Mouse (Mus musculus): Measurements from ENCODE around the gene Cfap57. TPM values are rescaled to one million over a fixed set of nuclear protein-coding genes. Genes with fewer than 3 reads are reported as not detected.

Cfap57 gene
- total and polyA plus RNA-seq, 3 experiments: not detected

- Histone ChIP-seq H3K27ac (ENCODE audit: insufficient read depth, low read depth) (no peak overlapping the region), H3K79me2 (replicated peaks; ENCODE audit: control insufficient read depth, extremely low read depth, insufficient read depth, poor library complexity, severe bottlenecking) (no peaks in the 10 kb centered on the region), H3K9me3 (replicated peaks; ENCODE audit: low read length) (no peaks in the 10 kb centered on the region), H3K4me1 (ENCODE audit: control insufficient read depth in 1 of 2, insufficient read depth in 2 of 2) (no peaks in the 10 kb centered on the region), H3K4me2 (ENCODE audit: insufficient read depth, low read depth, poor library complexity, severe bottlenecking) (no peak overlapping the region), H3K27me3 (replicated peaks) (peaks cover 95% of the 10 kb centered on the region), H3K4me3 (replicated peaks in 1 of 3; ENCODE audit: low read depth in 2 of 3, low read length in 2 of 3, poor library complexity in 1 of 3) (no peak overlapping the region), H3K36me3 (replicated peaks in 1 of 2; ENCODE audit: control insufficient read depth in 1 of 2, insufficient read depth in 1 of 2, low read length in 1 of 2) (no peaks in the 10 kb centered on the region), H3K9ac (ENCODE audit: insufficient read depth, low read depth) (no peak overlapping the region)
- DNase-seq (ENCODE audit: extremely low read depth): no peak
- dilution Hi-C loops (cut with MboI; ENCODE audit: extremely low pct_ligation_motif_present, extremely low pct_unique_long_range_greater_than_20kb, low sequenced_read_pairs): no loop called here
- no peak for TF ChIP-seq MAFK (IDR thresholded peaks at IDR 0.05; ENCODE audit: insufficient replicate concordance, low read length)
- TF ChIP-seq ELF1 (IDR thresholded peaks at IDR 0.05; ENCODE audit: low read depth, low read length): no peak
- TF ChIP-seq SMC3 (IDR thresholded peaks at IDR 0.05; ENCODE audit: low read depth, low read length): no peak
- TF ChIP-seq RAD21 (IDR thresholded peaks at IDR 0.05; ENCODE audit: low read depth, low read length): no peak
- no peak for TF ChIP-seq JUND (conservative IDR thresholded peaks at IDR 0.05; ENCODE audit: low read depth, low read length)
- TF ChIP-seq BHLHE40 (IDR thresholded peaks at IDR 0.05; ENCODE audit: low read depth, low read length): no peak
- TF ChIP-seq ZNF384 (IDR thresholded peaks at IDR 0.05; ENCODE audit: low read depth, low read length): no peak
- no peak for TF ChIP-seq HCFC1 (IDR thresholded peaks at IDR 0.05; ENCODE audit: low read depth, low read length)
- no peak for TF ChIP-seq MYC (IDR thresholded peaks at IDR 0.05; ENCODE audit: low read depth, low read length)
- TF ChIP-seq POLR2AphosphoS2 (IDR thresholded peaks at IDR 0.05; ENCODE audit: low read depth, low read length): no peak
- TF ChIP-seq GABPA (IDR thresholded peaks at IDR 0.05; ENCODE audit: insufficient replicate concordance, low read depth, low read length): no peak
- no peak for TF ChIP-seq JUN (IDR thresholded peaks at IDR 0.05; ENCODE audit: insufficient read depth, low read depth, low read length)
- TF ChIP-seq MAX (IDR thresholded peaks at IDR 0.05; ENCODE audit: low read length): no peak
- no peak for TF ChIP-seq PAX5 (IDR thresholded peaks at IDR 0.05; ENCODE audit: low read length)
- no peak for TF ChIP-seq MAZ (IDR thresholded peaks at IDR 0.05; ENCODE audit: low read depth, low read length)
- no peak for TF ChIP-seq SIN3A (IDR thresholded peaks at IDR 0.05; ENCODE audit: low read length)
- TF ChIP-seq RCOR1 (conservative IDR thresholded peaks at IDR 0.05; ENCODE audit: low read depth, low read length): no peak
- in situ Hi-C loops (cut with MboI; ENCODE audit: low pct_ligation_motif_present, low pct_unique_long_range_greater_than_20kb, low sequenced_read_pairs): no loop called here
Observed at GRCm38 (mm10) chr4:118535610-118536009, 85.0 kb downstream of the Cfap57 start.

GRCm38 (mm10) chr4:118533605-118534004, 87.0 kb downstream of the Cfap57 start:
- TF ChIP-seq MYC (IDR thresholded peaks at IDR 0.05; ENCODE audit: low read depth, low read length): no peak
- TF ChIP-seq E2F4 (IDR thresholded peaks at IDR 0.05; ENCODE audit: insufficient replicate concordance, low read depth, low read length): no peak
- TF ChIP-seq GABPA (IDR thresholded peaks at IDR 0.05; ENCODE audit: insufficient replicate concordance, low read depth, low read length): no peak
- TF ChIP-seq TBP (conservative IDR thresholded peaks at IDR 0.05; ENCODE audit: low read depth, low read length): no peak
- no peak for TF ChIP-seq SMC3 (IDR thresholded peaks at IDR 0.05; ENCODE audit: low read depth, low read length)
- no peak for TF ChIP-seq UBTF (IDR thresholded peaks at IDR 0.05; ENCODE audit: low read depth, low read length)
- no peak for TF ChIP-seq EP300 (IDR thresholded peaks at IDR 0.05; ENCODE audit: low read length)
- TF ChIP-seq KAT2A (IDR thresholded peaks at IDR 0.05; ENCODE audit: insufficient replicate concordance, low read length): no peak
- no peak for TF ChIP-seq NELFE (IDR thresholded peaks at IDR 0.05; ENCODE audit: low read depth, low read length)
- in situ Hi-C loops (cut with MboI; ENCODE audit: low pct_ligation_motif_present, low pct_unique_long_range_greater_than_20kb, low sequenced_read_pairs) (no loop called here), dilution Hi-C loops (cut with MboI; ENCODE audit: extremely low pct_ligation_motif_present, extremely low pct_unique_long_range_greater_than_20kb, low sequenced_read_pairs) (no loop called here)
- Histone ChIP-seq H3K9me3 (replicated peaks; ENCODE audit: low read length) (no peaks in the 10 kb centered on the region), H3K36me3 (replicated peaks in 1 of 2; ENCODE audit: control insufficient read depth in 1 of 2, insufficient read depth in 1 of 2, low read length in 1 of 2) (no peaks in the 10 kb centered on the region), H3K27ac (ENCODE audit: insufficient read depth, low read depth) (no peak overlapping the region), H3K27me3 (replicated peaks) (peaks cover 89% of the 10 kb centered on the region), H3K79me2 (replicated peaks; ENCODE audit: control insufficient read depth, extremely low read depth, insufficient read depth, poor library complexity, severe bottlenecking) (no peaks in the 10 kb centered on the region), H3K9ac (ENCODE audit: insufficient read depth, low read depth) (no peak overlapping the region), H3K4me1 (ENCODE audit: control insufficient read depth in 1 of 2, insufficient read depth in 2 of 2) (no peaks in the 10 kb centered on the region), H3K4me3 (replicated peaks in 1 of 3; ENCODE audit: low read depth in 2 of 3, low read length in 2 of 3, poor library complexity in 1 of 3) (no peak overlapping the region), H3K4me2 (ENCODE audit: insufficient read depth, low read depth, poor library complexity, severe bottlenecking) (no peak overlapping the region)
- no peak for DNase-seq (ENCODE audit: extremely low read depth)
